Mouse (Mus musculus) kidney, adult 11 months (tissue): ENCODE measurements around the gene Ifit2.
A peak's percentile ranks its signal among the peaks of the same experiment; 100 is the strongest.
"Not testable (repeated sequence)": the region's sequence is repeated elsewhere in the genome, so short reads cannot be mapped to it uniquely, and the experiment has no call there.

ENCODE experiments used
- DNase-seq: peaks from one replicate; pipeline ENCODE4 v3.0.0; 2022

The Ifit2 gene

DNA sequence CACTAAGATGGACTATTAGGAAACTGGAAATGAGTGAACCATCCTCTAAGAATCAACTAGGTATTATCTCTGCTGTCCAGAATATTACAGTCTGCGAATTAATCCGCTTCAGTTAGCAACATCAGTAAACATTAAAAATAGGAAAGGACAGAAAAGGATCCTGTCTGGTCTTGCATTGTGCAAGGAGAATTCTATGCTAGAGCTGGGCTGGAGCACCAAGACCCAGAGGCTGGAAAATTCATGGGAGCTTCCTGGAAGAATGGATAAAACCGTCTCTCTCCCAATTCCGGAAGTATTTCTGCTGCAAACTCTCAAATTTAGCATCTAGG is 325 bp upstream of the Ifit2 start:
- no peak for DNase-seq

DNA sequence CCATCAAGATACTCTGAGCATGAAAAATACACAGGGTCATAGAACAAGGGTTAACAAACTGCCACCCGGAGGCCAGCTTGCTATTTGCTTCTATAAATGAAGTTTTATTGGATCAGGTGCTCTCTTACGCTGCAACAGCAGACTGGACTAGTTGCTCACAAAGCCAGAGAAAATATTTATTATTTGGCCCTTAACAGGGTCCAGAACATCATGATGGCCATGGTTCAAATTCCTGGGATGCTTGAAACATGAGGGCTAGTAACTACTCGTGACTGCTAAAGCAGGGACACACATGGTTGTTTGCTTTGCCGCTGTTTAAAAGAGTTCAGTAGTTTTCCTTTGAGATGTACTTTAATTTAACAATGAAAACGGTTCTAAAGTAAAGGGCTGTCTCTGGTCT is 1.5 kb downstream of the Ifit2 start:
- peak; percentile 72 for DNase-seq

DNA sequence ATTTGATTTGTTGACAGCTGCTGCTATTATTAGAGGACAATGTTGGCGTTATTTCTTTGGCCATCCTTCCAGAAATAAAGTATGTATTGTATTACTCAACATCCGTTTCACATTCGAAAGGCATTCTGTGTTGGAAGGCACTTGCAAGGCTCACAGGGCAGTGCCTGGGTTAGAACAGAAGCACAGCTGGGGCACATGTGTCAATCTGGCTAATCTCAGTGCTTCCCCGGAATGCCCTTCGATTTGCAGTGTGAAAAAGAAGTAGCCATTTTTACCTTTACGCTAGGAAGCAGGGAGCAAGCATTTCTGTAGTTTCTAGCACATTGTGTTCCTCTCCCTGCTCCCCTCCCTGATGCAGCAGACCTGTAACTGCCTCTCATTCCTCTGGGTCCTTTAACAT is 2.5 kb downstream of the Ifit2 start:
- DNase-seq, result no peak

DNA sequence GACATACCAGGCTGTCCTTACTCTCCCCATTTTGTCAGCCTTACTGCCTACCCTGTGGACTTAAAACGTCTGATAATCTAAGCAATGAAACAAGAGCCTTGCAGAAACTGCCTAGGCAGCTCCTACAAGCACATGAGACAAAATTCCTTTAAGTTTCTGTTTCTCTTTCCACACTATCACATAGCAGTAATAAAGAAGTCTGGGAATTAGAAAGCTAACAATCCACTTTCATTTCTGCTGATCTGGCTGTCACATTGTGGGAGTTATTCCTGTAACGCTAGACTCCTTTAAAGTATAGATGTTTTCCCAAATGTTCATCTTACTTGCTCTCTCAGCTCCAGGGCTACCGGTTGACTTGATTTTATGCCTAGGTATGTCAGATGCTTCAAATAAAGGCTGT is 3.0 kb downstream of the Ifit2 start:
- no peak for DNase-seq

DNA sequence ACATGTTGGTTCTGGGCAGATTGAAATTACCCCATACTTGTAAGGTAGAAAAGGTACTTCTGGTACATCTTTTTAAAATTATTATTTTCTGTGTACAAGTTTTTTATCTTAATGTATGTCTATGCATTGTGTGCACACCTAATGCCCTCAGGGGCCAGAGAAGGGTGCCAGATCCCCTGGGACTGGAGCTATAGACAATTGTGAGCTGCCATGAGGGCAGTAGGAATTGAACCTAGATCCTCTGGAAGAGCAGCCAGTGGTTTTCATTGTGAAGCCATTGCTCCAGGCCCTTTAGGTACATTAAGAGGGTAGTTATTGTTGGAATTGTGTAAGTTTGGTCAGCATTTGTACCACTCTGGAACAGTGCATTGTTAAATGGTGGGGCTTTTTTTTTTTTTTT is 3.6 kb downstream of the Ifit2 start:
- no peak for DNase-seq

DNA sequence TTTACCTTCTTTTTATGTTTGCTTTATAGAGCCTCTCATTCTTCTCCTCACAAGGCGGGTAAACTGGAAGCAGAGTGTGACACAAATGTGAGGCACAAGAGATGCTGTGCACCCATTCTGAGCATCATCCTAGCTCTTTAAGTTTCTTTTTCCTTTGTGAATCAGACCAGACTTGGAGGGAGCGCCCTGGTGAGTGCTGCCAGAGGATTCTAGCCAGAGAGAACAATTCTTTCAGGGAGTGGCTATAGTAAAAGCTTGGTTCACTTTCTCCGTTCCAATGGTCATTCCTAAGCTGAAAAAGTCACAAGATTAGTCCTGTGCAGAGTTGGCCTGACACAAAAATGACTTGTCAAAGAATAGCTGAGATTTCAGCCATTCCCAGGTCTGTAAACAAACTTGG is 6.1 kb downstream of the Ifit2 start:
- no peak for DNase-seq

DNA sequence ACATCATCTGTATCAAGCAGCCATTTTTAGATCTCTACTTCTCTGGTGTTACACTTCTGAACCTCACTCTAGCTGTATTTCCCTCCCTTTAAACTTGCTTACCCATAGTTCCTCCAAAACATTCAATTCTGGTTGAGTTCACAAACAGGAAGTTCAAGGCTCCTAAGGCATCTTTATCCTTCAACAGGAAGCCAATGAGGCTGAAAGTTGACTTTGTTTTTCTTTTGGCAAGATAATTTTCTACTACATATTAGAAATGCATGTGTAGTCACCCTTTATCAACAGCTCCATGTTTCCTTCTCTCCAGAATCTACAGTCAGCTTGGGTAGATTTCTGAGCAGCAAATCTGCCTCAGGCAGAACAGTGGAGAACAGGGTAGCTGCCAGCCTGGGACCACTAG is 12.1 kb downstream of the Ifit2 start:
- DNase-seq, result no peak

DNA sequence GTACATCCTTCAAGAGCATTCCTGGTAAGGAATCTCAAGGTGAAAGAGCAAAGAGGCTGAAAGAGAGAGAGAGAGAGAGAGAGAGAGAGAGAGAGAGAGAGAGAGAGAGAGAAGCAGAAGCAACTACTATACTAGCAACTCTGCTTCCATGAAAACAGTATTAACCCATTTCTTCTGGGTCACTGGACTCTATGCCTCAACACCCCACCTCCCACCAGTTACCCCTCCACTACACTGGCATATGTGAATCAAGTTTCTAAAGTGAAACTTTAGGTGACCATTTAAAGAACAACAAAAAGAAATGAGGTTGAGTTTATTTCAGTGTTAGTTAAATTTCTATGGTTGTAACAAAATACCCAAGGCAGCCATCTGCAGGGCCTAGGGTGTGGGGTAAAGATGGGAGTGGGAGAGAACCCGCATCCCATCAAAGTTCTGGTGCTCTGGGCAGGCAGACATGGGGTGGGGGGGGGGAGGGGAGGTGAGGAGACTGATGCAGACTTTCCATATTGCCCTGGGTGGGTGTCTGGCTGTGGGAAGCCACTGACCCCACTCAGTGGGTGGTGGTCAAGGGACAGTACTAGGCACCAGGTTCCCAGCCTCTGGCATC is 15.8 kb downstream of the Ifit2 start:
- no peak for DNase-seq

DNA sequence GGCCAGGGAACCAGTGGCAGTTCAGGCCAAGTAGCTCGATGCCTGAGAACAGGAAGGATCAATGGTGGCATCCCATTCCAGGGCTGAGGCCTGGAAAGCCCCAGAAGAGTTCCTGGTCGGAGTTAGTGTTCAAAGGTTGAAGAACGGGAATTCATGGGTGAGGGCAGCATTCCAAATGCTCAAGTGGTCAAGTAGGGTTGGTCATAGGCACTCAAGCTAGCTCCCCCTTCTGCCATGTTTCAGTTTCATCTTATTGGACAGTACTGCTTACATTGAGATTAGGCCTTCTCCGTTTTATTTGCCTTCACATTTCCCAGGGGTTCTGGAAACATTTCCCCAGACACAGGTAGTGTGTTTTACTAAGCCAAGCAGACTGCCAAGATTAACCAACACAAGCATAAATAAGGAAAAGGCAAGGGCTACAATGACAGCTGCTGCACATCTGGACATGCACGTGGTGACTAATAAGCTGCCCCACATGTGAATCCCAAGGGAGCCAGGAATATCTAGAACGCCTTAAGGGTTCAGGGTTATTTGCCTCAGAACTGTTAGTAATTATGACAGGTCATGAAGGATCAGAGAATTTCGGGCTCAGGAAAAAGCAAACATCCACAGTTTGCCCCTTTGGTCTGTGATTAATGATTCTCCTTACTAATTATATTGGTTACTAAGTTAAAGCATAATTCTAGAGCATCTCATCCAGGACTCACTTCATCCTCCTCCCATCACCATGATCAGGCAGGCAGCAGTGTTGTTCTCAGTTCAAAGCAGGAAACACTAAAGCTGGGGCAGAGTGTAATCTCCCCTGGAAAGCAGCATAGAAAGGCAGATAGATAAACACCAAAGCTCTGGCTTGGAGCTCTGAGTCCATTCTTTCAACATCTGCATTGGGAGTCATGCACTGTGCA is 18.7 kb downstream of the Ifit2 start:
- DNase-seq, result peak; percentile 43

DNA sequence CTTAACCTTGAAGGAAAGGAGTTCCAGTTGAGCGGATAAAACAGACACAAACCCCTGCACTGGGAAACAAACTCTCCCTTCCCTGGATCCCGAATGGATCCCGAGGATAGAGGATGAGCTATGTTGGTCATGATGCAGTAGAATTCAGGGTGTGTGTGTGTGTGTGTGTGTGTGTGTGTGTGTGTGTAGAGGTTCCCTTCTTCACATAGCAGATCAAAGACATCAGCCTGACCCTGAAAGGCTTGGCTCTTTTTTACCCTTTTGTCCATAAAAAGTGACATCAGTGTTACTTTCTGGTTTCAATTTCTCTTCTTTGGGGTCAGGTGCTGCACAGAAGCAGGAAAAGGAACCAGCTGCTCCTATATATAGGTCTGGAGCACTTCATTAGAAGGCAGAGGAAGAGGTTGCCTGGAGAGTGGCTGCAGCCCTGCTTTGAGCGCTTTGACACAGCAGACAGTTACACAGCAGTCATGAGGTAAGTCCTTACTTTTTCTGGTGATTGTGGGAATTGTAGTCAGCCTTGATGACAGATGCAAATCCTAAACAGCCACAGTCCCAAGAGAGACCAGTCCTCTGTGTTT is 19.5 kb downstream of the Ifit2 start:
- peak; percentile 12 for DNase-seq

DNA sequence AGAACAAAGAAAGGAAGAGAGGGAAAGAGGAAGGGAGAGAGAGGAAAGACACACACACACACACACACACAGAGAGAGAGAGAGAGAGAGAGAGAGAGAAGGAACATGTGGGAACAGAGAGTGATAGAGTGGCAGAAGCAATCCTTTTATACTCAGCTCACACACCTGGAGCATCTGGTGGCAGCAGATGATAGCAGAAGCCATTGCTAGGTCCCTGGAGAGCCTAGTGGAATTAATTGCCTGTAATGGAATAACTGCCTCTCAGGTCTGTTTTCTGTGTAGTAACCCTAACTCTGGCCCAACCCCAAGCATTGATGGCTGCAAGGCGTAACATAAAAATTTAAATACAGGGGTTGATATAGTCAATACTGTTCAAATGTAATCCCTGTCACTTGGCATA is 20.6 kb downstream of the Ifit2 start:
- DNase-seq, result no peak

DNA sequence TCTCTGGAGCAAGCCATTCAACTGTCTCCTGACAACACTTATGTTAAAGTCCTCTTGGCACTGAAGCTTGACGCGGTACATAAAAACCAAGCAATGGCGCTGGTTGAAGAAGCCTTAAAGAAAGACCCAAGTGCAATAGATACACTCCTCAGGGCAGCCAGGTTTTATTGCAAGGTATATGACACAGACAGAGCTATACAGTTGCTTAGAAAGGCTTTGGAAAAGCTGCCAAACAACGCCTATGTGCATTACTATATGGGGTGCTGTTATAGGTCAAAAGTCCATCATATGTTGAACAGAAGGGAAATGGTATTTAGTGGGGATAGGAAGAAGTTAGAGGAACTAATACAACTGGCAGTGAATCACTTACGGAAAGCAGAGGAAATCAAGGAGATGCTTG is 23.2 kb downstream of the Ifit2 start:
- DNase-seq, result no peak

DNA sequence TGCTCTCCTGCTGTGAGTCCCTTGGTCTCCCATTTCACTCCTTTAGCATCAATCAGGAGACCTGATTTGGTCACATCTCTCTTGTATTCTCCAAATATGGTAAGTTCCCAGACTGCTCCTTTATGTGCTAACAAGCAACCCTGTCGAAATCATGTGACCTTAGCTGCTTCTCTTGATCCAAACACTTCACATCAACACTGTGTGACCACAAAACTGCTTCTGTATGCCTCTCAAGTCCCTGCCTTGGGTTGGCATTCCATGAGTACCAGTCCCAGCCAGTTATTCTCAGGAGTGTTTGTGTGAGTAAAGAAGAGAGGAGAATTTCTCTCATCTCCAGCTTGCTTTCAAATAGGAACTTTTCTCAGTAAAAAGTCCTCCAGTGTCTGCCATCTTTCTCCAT is 26.6 kb downstream of the Ifit2 start:
- DNase-seq, result no peak

DNA sequence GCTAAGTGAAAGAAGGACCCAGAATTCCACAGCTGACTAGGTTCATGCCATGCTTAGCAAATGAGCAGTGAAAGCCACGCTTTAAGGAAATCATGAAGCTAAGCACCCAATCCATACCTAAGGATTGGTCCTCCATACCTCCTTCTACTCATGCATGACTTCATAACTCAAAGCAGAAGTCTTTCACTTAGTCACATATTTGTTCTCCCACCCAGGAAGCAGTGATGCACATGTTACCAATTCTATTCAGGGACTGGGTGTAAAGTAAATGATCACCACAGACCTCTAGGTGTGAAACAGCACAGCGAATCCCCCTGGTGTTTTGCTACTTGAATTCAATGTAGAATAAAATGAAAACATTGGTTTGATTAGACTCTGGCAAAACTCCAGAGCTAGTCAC is 32.2 kb downstream of the Ifit2 start:
- DNase-seq, result not testable (repeated sequence)

DNA sequence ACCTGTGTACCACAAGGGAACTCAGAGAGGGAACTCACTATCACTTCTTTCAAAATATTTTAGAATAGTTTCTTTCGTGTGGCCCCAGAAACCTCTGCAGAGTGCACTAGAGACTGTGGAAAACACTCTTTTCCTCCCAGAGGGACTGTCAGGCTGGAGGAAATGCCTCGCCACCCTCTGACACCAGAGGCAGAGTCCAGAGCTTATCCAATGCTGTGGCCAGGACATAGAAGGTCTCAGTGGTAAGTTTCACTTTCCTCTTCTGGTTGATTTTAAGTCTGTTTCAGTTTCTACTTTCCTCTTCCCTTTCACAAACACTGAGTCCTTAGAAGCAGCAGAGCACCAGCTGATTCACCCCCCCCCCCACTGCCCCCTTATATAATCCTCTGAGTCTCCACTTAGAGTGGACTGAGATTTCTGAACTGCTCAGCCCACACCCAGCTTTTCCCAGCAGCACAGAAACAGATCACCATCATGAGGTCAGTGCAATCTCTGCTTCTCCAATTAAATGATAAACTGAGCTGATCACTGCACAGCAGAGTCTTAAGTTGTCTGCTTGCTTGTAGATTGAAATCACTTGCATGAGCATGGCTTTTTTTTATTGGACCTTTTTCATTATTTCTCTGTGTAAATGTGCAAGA is 32.8 kb downstream of the Ifit2 start, which contains the start of gene Ifit3:
TSS of gene Ifit3 (plus strand) at position 406 of the 641 bp plus-strand sequence.
- DNase-seq, result peak; percentile 52

DNA sequence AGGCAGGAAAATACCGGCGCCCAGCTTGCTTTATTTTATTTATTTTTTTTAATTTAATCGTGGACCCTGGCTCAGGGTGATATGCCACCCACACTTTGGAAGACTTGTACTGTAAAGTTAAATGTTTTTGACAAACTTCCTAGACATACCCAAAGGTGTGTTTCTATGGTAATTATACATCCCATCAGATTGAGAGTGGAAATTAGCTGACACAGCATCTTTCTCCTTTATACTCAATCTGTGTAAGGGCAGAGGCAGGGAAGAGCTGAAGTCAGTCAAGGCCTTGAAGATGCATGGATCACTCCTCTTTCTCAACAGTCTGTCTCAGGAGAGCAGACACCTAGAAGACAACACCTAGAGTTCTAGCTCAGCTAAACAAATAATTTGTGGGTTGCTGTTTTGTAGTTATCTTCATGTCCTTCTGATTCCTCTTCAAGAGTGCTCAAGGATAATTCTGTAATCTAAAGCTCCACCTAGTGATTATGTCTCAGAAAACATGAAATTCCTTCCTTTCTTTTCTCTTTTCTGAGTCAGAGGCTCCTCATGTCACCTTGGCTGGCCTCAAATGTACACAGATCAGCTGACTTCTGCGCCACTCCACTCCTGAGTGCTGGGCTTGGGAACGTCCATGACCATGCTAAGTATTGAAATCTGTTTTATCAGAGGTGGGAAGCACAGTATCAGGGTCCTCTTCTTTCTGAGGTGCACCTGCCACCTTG is 35.4 kb downstream of the Ifit2 start:
- DNase-seq, result not testable (repeated sequence)

DNA sequence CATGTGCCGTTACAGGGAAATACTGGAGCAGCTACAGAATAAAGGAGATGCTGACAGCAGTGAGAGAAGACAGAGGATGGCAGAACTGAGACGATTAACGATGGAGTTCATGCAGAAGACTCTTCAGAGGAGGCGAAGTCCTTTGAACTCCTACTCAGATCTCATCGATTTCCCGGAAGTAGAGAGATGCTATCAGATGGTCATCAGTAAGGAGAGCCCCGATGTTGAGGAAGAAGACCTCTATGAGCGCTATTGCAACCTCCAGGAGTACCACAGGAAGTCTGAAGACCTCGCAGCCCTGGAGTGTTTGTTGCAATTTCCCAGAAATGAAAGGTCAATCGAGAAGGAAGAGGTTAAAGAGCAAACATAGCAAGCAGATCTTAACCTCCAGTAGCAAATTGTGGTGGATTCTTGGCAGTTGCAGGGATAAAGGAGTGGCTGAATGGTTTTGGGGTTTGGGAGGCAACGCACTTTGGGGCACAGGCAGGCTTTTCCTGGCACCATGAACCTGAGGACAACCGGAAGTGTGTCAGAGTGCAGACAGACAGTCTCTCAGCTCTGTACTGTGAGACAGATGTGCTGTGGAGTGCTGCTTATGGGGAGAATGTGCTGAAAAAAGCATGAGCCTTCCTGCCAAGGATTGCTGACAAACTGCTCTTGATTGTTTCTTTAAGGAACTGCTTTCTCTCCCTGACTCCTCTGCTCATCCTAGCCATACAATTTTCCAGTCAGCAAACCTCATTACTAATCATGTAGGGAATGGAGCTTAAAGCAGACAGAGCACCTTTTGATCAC is 37.6 kb downstream of the Ifit2 start:
- DNase-seq, result not testable (repeated sequence)

DNA sequence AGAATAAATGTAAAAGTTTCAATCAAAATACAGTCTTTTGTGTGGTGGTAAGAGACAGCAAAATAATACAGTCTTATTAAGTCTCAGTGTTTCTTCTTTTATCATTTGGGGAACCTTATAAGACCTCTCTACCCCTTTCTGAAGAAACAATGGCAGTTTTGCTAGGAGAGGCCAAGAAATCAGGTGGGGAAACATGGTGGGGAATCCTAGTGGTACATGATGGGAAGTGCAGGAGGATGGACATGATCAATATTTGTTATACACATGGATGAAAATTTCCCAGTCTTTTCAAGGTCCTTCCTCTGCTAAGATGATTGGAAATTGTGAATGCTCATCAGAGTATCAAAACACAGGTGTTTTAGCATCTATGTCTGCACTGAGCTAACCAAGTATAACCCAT is 38.5 kb downstream of the Ifit2 start:
- no peak for DNase-seq

DNA sequence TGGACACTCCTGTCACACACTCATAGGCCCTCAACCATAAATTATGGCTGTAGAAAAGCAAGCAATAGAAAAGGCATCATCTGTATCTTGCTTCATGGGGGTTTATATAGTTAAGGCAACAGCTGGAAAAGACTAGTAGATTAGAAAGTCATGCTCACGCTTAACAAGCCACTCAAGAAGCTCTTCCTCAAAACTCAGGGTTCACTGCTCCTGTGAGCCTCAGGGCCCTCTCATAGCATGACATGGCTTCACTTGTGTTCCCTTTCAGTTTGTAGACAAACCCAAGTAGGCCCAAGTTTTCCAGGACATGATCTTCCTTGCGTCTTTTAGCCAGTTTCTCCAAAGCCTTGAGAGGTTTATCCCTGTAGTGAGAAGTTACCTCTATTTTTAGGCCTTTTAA is 43.0 kb downstream of the Ifit2 start:
- DNase-seq, result no peak

DNA sequence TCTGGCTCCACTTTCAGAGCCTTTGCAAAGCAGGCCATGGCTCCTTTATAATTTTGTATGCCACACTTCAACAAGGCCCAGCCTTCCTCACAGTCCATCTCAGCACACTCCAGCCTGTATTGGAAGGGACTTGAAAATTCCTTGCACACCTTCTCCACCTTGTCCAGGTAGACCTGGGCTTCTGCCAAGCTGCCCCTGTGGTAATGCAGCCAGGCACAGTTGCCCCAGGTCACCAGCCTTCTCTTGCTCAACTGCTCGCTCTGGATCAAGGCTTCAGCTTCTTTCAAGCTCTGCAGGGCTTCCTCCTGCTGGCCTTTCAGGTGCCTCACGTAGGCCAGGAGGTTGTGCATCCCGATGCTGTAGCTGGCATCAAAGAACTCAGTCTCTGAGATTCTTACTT is 44.0 kb downstream of the Ifit2 start:
- not testable (repeated sequence) for DNase-seq

DNA sequence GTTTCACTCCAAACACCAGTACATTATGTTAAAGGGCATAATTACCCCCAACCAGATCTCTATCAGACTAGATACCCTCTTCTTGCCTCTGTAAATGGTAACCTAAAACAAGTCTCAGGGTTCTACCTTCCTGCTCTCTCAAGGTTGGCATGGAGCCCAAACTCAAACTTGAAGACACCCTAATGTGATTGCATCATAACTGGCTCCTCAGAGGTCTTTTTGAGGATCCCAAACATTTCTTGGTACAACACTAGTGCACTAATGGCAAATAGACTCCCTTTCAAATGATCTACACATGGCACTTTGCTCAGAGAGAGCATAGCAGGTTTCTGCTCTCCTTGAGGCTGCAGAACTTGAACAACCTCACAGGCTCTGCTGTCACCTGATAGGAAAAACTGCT is 46.3 kb downstream of the Ifit2 start:
- DNase-seq, result no peak

DNA sequence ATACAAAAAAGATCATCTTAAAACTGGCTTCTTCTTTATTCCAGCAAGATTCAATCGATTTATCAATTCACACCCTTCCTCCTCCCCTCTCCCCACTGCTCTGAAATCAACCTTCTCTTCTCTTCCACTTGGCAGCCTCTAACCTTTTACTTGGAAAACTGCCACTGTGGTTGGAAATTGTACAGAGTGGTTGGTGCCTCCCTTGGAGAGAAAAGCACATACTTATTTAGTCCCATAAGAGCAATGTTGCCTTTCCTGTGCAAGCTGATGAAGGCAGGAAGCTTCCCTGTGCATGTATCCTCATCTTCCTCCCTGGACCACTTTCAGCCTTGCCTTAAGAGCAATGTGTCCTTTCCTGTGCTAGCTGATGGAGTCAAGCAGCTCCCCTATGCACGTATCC is 47.8 kb downstream of the Ifit2 start:
- DNase-seq, result peak; percentile 51
